Mouse (Mus musculus) CH12.LX (cell line): Measurements from ENCODE around the gene Rps21. TPM values are rescaled to one million over a fixed set of nuclear protein-coding genes. Genes with fewer than 3 reads are reported as not detected.

Source experiments
- DNase-seq: peaks from one replicate; pipeline ENCODE4 v3.0.0-alpha.2; 2013; ENCODE audit errors: extremely low read depth
- H3K27ac ChIP-seq: 2 replicates; pipeline ENCODE4 v1.5.1; 2012; ENCODE audit warnings: low read depth, mild to moderate bottlenecking, control low read depth, moderate library complexity; ENCODE audit not compliant: insufficient read depth
- H3K27me3 ChIP-seq: replicated peaks from 2 replicates; pipeline ENCODE3; 2012; ENCODE audit warnings: inconsistent platforms
- H3K36me3 ChIP-seq, 2 experiments: replicated peaks in 1 of 2; 2 replicates each; pipeline versions ENCODE3 to v1.6.1; 2012; ENCODE audit warnings: inconsistent platforms in 1 of 2, low read length in 1 of 2, mild to moderate bottlenecking in 1 of 2, mixed read lengths in 1 of 2, moderate library complexity in 1 of 2; ENCODE audit not compliant: control insufficient read depth in 1 of 2, insufficient read depth in 1 of 2
- H3K4me1 ChIP-seq, 2 experiments: 2 replicates each; pipeline ENCODE4 v1.6.1; 2012; ENCODE audit warnings: inconsistent platforms in 1 of 2, moderate library complexity in 1 of 2; ENCODE audit not compliant: insufficient read depth in 2 of 2, control insufficient read depth in 1 of 2
- H3K4me2 ChIP-seq: 2 replicates; pipeline ENCODE4 v1.6.1; 2012; ENCODE audit warnings: low read depth, mild to moderate bottlenecking, control low read depth; ENCODE audit not compliant: poor library complexity, insufficient read depth, severe bottlenecking
- H3K4me3 ChIP-seq, 3 experiments: fragments of 150-350 bp in 1 of 3; sonication (generic) in 1 of 3; replicated peaks in 1 of 3; 2 replicates each; pipeline versions ENCODE3 to v1.5.1; 2011 to 2012; ENCODE audit warnings: low read depth in 2 of 3, low read length in 2 of 3, mild to moderate bottlenecking in 2 of 3, moderate library complexity in 2 of 3, control low read depth in 1 of 3, improper control_type of control experiment in 1 of 3, inconsistent platforms in 1 of 3, mixed read lengths in 1 of 3; ENCODE audit not compliant: poor library complexity in 1 of 3
- H3K79me2 ChIP-seq: replicated peaks from 2 replicates; pipeline ENCODE4 v1.6.1; 2012; ENCODE audit warnings: mild to moderate bottlenecking, moderate library complexity; ENCODE audit not compliant: control insufficient read depth, poor library complexity, insufficient read depth, severe bottlenecking; ENCODE audit errors: extremely low read depth
- H3K9ac ChIP-seq: 2 replicates; pipeline ENCODE4 v1.6.1; 2012; ENCODE audit warnings: low read depth, mild to moderate bottlenecking, control low read depth, moderate library complexity; ENCODE audit not compliant: insufficient read depth
- H3K9me3 ChIP-seq: replicated peaks from 2 replicates; pipeline ENCODE3; 2012; ENCODE audit warnings: low read length, inconsistent platforms, mixed read lengths
- BHLHE40 ChIP-seq: IDR thresholded peaks from 2 replicates; pipeline ENCODE4 v1.6.1; 2011; ENCODE audit warnings: mild to moderate bottlenecking, low read depth, low read length, improper control_type of control experiment
- CHD1 ChIP-seq: IDR thresholded peaks from 2 replicates; pipeline ENCODE4 v1.6.1; 2012; ENCODE audit warnings: low read depth, low read length, improper control_type of control experiment, inconsistent platforms
- CTCF ChIP-seq, 2 experiments: IDR thresholded peaks in 1 of 2; conservative IDR thresholded peaks in 1 of 2; 2 replicates each; pipeline ENCODE4 v1.5.1; 2011 to 2012; ENCODE audit warnings: low read depth in 2 of 2, low read length in 2 of 2, improper control_type of control experiment in 1 of 2, inconsistent platforms in 1 of 2, mild to moderate bottlenecking in 1 of 2, moderate library complexity in 1 of 2
- ELF1 ChIP-seq: IDR thresholded peaks from 2 replicates; pipeline ENCODE4 v1.6.1; 2014; ENCODE audit warnings: low read depth, mild to moderate bottlenecking, inconsistent platforms, low read length, improper control_type of control experiment
- EP300 ChIP-seq: IDR thresholded peaks from 2 replicates; pipeline ENCODE4 v1.6.1; 2011; ENCODE audit warnings: low read length, improper control_type of control experiment
- ETS1 ChIP-seq: conservative IDR thresholded peaks from 2 replicates; pipeline ENCODE4 v1.6.1; 2012; ENCODE audit warnings: low read depth, mild to moderate bottlenecking, inconsistent platforms, low read length, improper control_type of control experiment, moderate library complexity
- IRF4 ChIP-seq: IDR thresholded peaks from 2 replicates; pipeline ENCODE4 v1.6.1; 2014; ENCODE audit warnings: low read depth, mild to moderate bottlenecking, inconsistent platforms, low read length, improper control_type of control experiment
- JUND ChIP-seq: conservative IDR thresholded peaks from 2 replicates; pipeline ENCODE4 v1.6.1; 2011; ENCODE audit warnings: low read depth, low read length, improper control_type of control experiment
- MAFK ChIP-seq: IDR thresholded peaks from 2 replicates; pipeline ENCODE4 v1.6.1; 2011; ENCODE audit warnings: low read length, improper control_type of control experiment; ENCODE audit not compliant: insufficient replicate concordance
- MAX ChIP-seq: IDR thresholded peaks from 2 replicates; pipeline ENCODE4 v1.6.1; 2011; ENCODE audit warnings: low read length, improper control_type of control experiment
- MAZ ChIP-seq: IDR thresholded peaks from 2 replicates; pipeline ENCODE4 v1.6.1; 2012; ENCODE audit warnings: low read depth, mild to moderate bottlenecking, inconsistent platforms, low read length, improper control_type of control experiment, moderate library complexity
- MEF2A ChIP-seq: IDR thresholded peaks from 2 replicates; pipeline ENCODE4 v1.6.1; 2014; ENCODE audit warnings: low read depth, mild to moderate bottlenecking, inconsistent platforms, low read length, improper control_type of control experiment, borderline replicate concordance
- MXI1 ChIP-seq: IDR thresholded peaks from 2 replicates; pipeline ENCODE4 v1.6.1; 2011; ENCODE audit warnings: mild to moderate bottlenecking, low read depth, low read length, improper control_type of control experiment
- NRF1 ChIP-seq: IDR thresholded peaks from 2 replicates; pipeline ENCODE4 v1.6.1; 2014; ENCODE audit warnings: low read depth, mild to moderate bottlenecking, inconsistent platforms, low read length, improper control_type of control experiment, moderate library complexity
- RAD21 ChIP-seq: IDR thresholded peaks from 2 replicates; pipeline ENCODE4 v1.6.1; 2011; ENCODE audit warnings: low read depth, mild to moderate bottlenecking, low read length, improper control_type of control experiment, moderate library complexity
- SMC3 ChIP-seq: IDR thresholded peaks from 2 replicates; pipeline ENCODE4 v1.6.1; 2011; ENCODE audit warnings: low read depth, low read length, improper control_type of control experiment
- TBP ChIP-seq: conservative IDR thresholded peaks from 2 replicates; pipeline ENCODE4 v1.6.1; 2011; ENCODE audit warnings: low read depth, low read length, improper control_type of control experiment
- UBTF ChIP-seq: IDR thresholded peaks from 2 replicates; pipeline ENCODE4 v1.6.1; 2012; ENCODE audit warnings: low read depth, mild to moderate bottlenecking, inconsistent platforms, low read length, improper control_type of control experiment, moderate library complexity
- ZNF384 ChIP-seq: IDR thresholded peaks from 2 replicates; pipeline ENCODE4 v1.6.1; 2012; ENCODE audit warnings: low read depth, low read length, improper control_type of control experiment, inconsistent platforms
- dilution Hi-C: fragments of 300-500 bp; cut with MboI; formaldehyde crosslinking; loops from 2 replicates; pipeline ENCODE4 v1.14.3; 2020; ENCODE audit warnings: low sequenced_read_pairs; ENCODE audit not compliant: extremely low pct_unique_long_range_greater_than_20kb, extremely low pct_ligation_motif_present
- in situ Hi-C: fragments of 300-500 bp; cut with MboI; formaldehyde crosslinking; loops from 3 replicates; pipeline ENCODE4 v1.14.3; 2019; ENCODE audit warnings: low sequenced_read_pairs, low pct_ligation_motif_present, low pct_unique_long_range_greater_than_20kb, mixed read lengths
- polyA plus RNA-seq: library from polyadenylated mRNA; unstranded; fragments of >175 nt; gene quantifications from 2 replicates; pipeline ENCODE4 v1.2.1, GENCODE M21; 2012; ENCODE audit warnings: low read depth; ENCODE audit not compliant: insufficient read length
- total RNA-seq, 2 experiments: library from RNA; depleted of rRNA; stranded (reverse); fragments of 300-350 nt in 1 of 2; fragments of >200 nt in 1 of 2; gene quantifications; 2 replicates each; pipeline ENCODE4 v1.2.3; 2012 to 2014

Gene Rps21
- total and polyA plus RNA-seq, 3 experiments, result 705 to 3,770 (median 1,686) TPM

GRCm38 (mm10) chr2:180300252-180300651 lies 43.1 kb downstream of the Rps21 start:
- peak; percentile 53 for DNase-seq
- in situ Hi-C loops, result no loop called here
- dilution Hi-C loops, result no loop called here
- H3K27ac ChIP-seq, result no peak overlapping the region
- H3K4me3 ChIP-seq, result no peak overlapping the region
- H3K9ac ChIP-seq, result no peak overlapping the region
- H3K4me2 ChIP-seq, result no peak overlapping the region
- H3K27me3 ChIP-seq, result no peaks in the 10 kb centered on the region
- no peaks in the 10 kb centered on the region for H3K9me3 ChIP-seq
- TF ChIP-seq ELF1, result peak; percentile 43; the same call in 1 of the 2 replicates
- TF ChIP-seq IRF4, result peak; percentile 56; the same call in 1 of the 2 replicates
- peak; percentile 72 for TF ChIP-seq ETS1
- no peak for TF ChIP-seq MAZ
- peak; percentile 95 for TF ChIP-seq MAFK
- no peak for TF ChIP-seq CTCF (conservative IDR thresholded peaks at IDR 0.05 in 1 of 2, IDR thresholded peaks at IDR 0.05 in 1 of 2; ENCODE audit: low read depth in 2 of 2, low read length in 2 of 2)
- TF ChIP-seq BHLHE40, result peak; percentile 43; the same call in 1 of the 2 replicates
- TF ChIP-seq MEF2A, result peak; percentile 34; the same call in 1 of the 2 replicates
- 0 out of 2 replicates have a peak, but pooled peaks have one; percentile 40 for TF ChIP-seq MXI1
- no peaks in the 10 kb centered on the region for H3K79me2 ChIP-seq
- peaks cover 6 to 26% of the 10 kb centered on the region in 2 experiments; a peak in 3 of 4 replicates for H3K4me1 ChIP-seq
- H3K36me3 ChIP-seq, result no peaks in the 10 kb centered on the region

GRCm38 (mm10) chr2:180300771-180301170 lies 43.6 kb downstream of the Rps21 start:
- dilution Hi-C loops (no loop called here), in situ Hi-C loops (no loop called here)
- Histone ChIP-seq H3K36me3 (no peaks in the 10 kb centered on the region), H3K79me2 (no peaks in the 10 kb centered on the region), H3K27ac (no peak overlapping the region), H3K9ac (no peak overlapping the region), H3K4me1 (peaks cover 7 to 31% of the 10 kb centered on the region in 2 experiments; a peak in 3 of 4 replicates), H3K4me3 (no peak overlapping the region), H3K27me3 (no peaks in the 10 kb centered on the region), H3K9me3 (no peaks in the 10 kb centered on the region), H3K4me2 (no peak overlapping the region)
- no peak for DNase-seq
- no peak for TF ChIP-seq NRF1
- TF ChIP-seq CHD1, result no peak
- TF ChIP-seq BHLHE40, result no peak
- TF ChIP-seq RAD21, result no peak
- no peak for TF ChIP-seq EP300
- TF ChIP-seq MAX, result no peak
- no peak for TF ChIP-seq SMC3
- TF ChIP-seq UBTF, result no peak
- no peak for TF ChIP-seq JUND
- TF ChIP-seq IRF4, result no peak
- no peak for TF ChIP-seq ZNF384
- no peak for TF ChIP-seq TBP
